ENCODE assay signal across 13 mouse cellular contexts in genomic region chr9:60024971-60025370, GRCm38 (mm10).
DNase-seq lines count a peak whose midpoint lies in the region; TF ChIP-seq lines count a peak whose summit lies in the region.
"Had no signal": no experiment of that assay in that cellular context is flagged by ENCODE, and none has a peak within 500 bp of the region (broad histone marks: within the 10 kb centered on the region; RNA-seq: fewer than 3 reads in every experiment).

No protein-coding gene starts in this region.

- TF ChIP-seq CTCF in layer of hippocampus, adult 2 months (conservative IDR thresholded peaks at IDR 0.05) = no peak

- H3K4me3 ChIP-seq in layer of hippocampus, adult 2 months = no peak overlapping the region

- DNase-seq in adrenal gland, postnatal 10 days = peak; percentile 23
- no peak for DNase-seq in adrenal gland, postnatal 36 days
- DNase-seq in layer of hippocampus, adult 2 months (ENCODE audit: low spot score in 2 of 2) = no peak
- no peak for DNase-seq in layer of hippocampus, adult 8-10 months (ENCODE audit: low spot score in 2 of 2)
- DNase-seq in urinary bladder, postnatal 14 days (ENCODE audit: low spot score) = peak; percentile 12
- DNase-seq in urinary bladder, adult 2 months (ENCODE audit: low spot score) = no peak
- peak; percentile 56 for DNase-seq in yolk sac, embryonic 10.5 days (ENCODE audit: low spot score)
- DNase-seq in cerebellum, adult 11 months = no peak
- DNase-seq: cerebellum, postnatal 25 days; spleen, adult 18-20 months; thymus, postnatal 25 days had no signal

- H3K27ac ChIP-seq in layer of hippocampus, adult 2 months = peak overlapping the region; percentile 36; the same call in 1 of the 2 replicates
- H3K27ac ChIP-seq: kidney, postnatal 0 days; macrophage had no signal

Comparison
In these comparisons a context has a peak if more than half of its experiments do, and no peak if none do; other contexts are left out.
1. DNase-seq: peak in adrenal gland, postnatal 10 days (single experiment), urinary bladder, postnatal 14 days (single experiment) and yolk sac, embryonic 10.5 days (single experiment); none in adrenal gland, postnatal 36 days (0 of 2), layer of hippocampus, adult 2 months (0 of 2), layer of hippocampus, adult 8-10 months (0 of 2), urinary bladder, adult 2 months (single experiment) and cerebellum, adult 11 months (single experiment).